Mouse (Mus musculus): ENCODE data around the gene Olfr1347. TPM values are rescaled to one million over a fixed set of nuclear protein-coding genes. Genes with fewer than 3 reads are reported as not detected.

Gene Olfr1347
- polyA plus RNA-seq, 1 experiment: not detected

GRCm38 (mm10) chr7:6466951-6467350 is 32.6 kb downstream of the Olfr1347 start, which contains the start of gene Olfr1346:
Olfr1346 (plus strand) TSS chr7:6467101.
- Histone ChIP-seq H3K27ac (ENCODE audit: insufficient read depth, low read length) (no peak within 1 kb of the TSS), H3K4me3 (ENCODE audit: extremely low read depth, insufficient read depth, insufficient read length) (no peak within 1 kb of the TSS), H3K27me3 (ENCODE audit: control insufficient read depth, insufficient read depth, low read length) (no peaks in the 10 kb centered on the region), H3K36me3 (ENCODE audit: control insufficient read depth, insufficient read depth, low read length) (no peaks in the 10 kb centered on the region), H3K4me1 (ENCODE audit: control insufficient read depth, insufficient read depth, insufficient read length) (no peaks in the 10 kb centered on the region)
- TF ChIP-seq CTCF (IDR thresholded peaks at IDR 0.05; ENCODE audit: extremely low read depth, insufficient read depth, insufficient read length, insufficient replicate concordance) (no peak), POLR2A (IDR thresholded peaks at IDR 0.05; ENCODE audit: low read depth, low read length) (no peak)
- DNase-seq (ENCODE audit: low read depth in 1 of 2, low spot score in 2 of 2): no peak

- Histone ChIP-seq H3K27ac (ENCODE audit: insufficient read depth, low read length) (no peak overlapping the region), H3K27me3 (ENCODE audit: control insufficient read depth, insufficient read depth, low read length) (no peaks in the 10 kb centered on the region), H3K4me3 (ENCODE audit: extremely low read depth, insufficient read depth, insufficient read length) (no peak overlapping the region), H3K36me3 (ENCODE audit: control insufficient read depth, insufficient read depth, low read length) (no peaks in the 10 kb centered on the region), H3K4me1 (ENCODE audit: control insufficient read depth, insufficient read depth, insufficient read length) (no peaks in the 10 kb centered on the region)
- WGBS: 50% methylated on average over 3 of the region's 3 CpGs
- no peak for DNase-seq (ENCODE audit: low read depth in 1 of 2, low spot score in 2 of 2)
- TF ChIP-seq CTCF (IDR thresholded peaks at IDR 0.05; ENCODE audit: extremely low read depth, insufficient read depth, insufficient read length, insufficient replicate concordance) (no peak), POLR2A (IDR thresholded peaks at IDR 0.05; ENCODE audit: low read depth, low read length) (no peak)
These were observed 43.2 kb downstream of the Olfr1347 start for GRCm38 (mm10) chr7:6456399-6456798.

- H3K27me3 ChIP-seq (ENCODE audit: control insufficient read depth, insufficient read depth, low read length): no peaks in the 10 kb centered on the region
- H3K27ac ChIP-seq (ENCODE audit: insufficient read depth, low read length): no peak within 1 kb of the TSS
- TF ChIP-seq POLR2A (IDR thresholded peaks at IDR 0.05; ENCODE audit: low read depth, low read length) (no peak), CTCF (IDR thresholded peaks at IDR 0.05; ENCODE audit: extremely low read depth, insufficient read depth, insufficient read length, insufficient replicate concordance) (no peak)
- H3K4me3 ChIP-seq (ENCODE audit: extremely low read depth, insufficient read depth, insufficient read length): no peak within 1 kb of the TSS
- no peaks in the 10 kb centered on the region for H3K36me3 ChIP-seq (ENCODE audit: control insufficient read depth, insufficient read depth, low read length)
- no peak for DNase-seq (ENCODE audit: low read depth in 1 of 2, low spot score in 2 of 2)
- no peaks in the 10 kb centered on the region for H3K4me1 ChIP-seq (ENCODE audit: control insufficient read depth, insufficient read depth, insufficient read length)
These were observed 43.7 kb downstream of the Olfr1347 start, which contains the start of gene Olfr1336 for GRCm38 (mm10) chr7:6455868-6456267. Olfr1336 (plus strand) TSS chr7:6456168.

- H3K27ac ChIP-seq (ENCODE audit: insufficient read depth, low read length): no peak overlapping the region
- 11% methylated on average over 5 of the region's 5 CpGs for WGBS
- DNase-seq (ENCODE audit: low read depth in 1 of 2, low spot score in 2 of 2): no peak
- no peaks in the 10 kb centered on the region for H3K27me3 ChIP-seq (ENCODE audit: control insufficient read depth, insufficient read depth, low read length)
- H3K4me1 ChIP-seq (ENCODE audit: control insufficient read depth, insufficient read depth, insufficient read length): no peaks in the 10 kb centered on the region
- no peak overlapping the region for H3K4me3 ChIP-seq (ENCODE audit: extremely low read depth, insufficient read depth, insufficient read length)
- TF ChIP-seq CTCF (IDR thresholded peaks at IDR 0.05; ENCODE audit: extremely low read depth, insufficient read depth, insufficient read length, insufficient replicate concordance) (no peak), POLR2A (IDR thresholded peaks at IDR 0.05; ENCODE audit: low read depth, low read length) (no peak)
- H3K36me3 ChIP-seq (ENCODE audit: control insufficient read depth, insufficient read depth, low read length): no peaks in the 10 kb centered on the region
These were observed 51.8 kb downstream of the Olfr1347 start for GRCm38 (mm10) chr7:6447771-6448170.

- no peaks in the 10 kb centered on the region for H3K27me3 ChIP-seq (ENCODE audit: control insufficient read depth, insufficient read depth, low read length)
- no peaks in the 10 kb centered on the region for H3K4me1 ChIP-seq (ENCODE audit: control insufficient read depth, insufficient read depth, insufficient read length)
- no peaks in the 10 kb centered on the region for H3K36me3 ChIP-seq (ENCODE audit: control insufficient read depth, insufficient read depth, low read length)
- no peak overlapping the region for H3K4me3 ChIP-seq (ENCODE audit: extremely low read depth, insufficient read depth, insufficient read length)
- TF ChIP-seq POLR2A (IDR thresholded peaks at IDR 0.05; ENCODE audit: low read depth, low read length) (no peak), CTCF (IDR thresholded peaks at IDR 0.05; ENCODE audit: extremely low read depth, insufficient read depth, insufficient read length, insufficient replicate concordance) (no peak)
- no peak for DNase-seq (ENCODE audit: low read depth in 1 of 2, low spot score in 2 of 2)
- 82% methylated on average over 2 of the region's 2 CpGs for WGBS
- H3K27ac ChIP-seq (ENCODE audit: insufficient read depth, low read length): no peak overlapping the region
These were observed 58.4 kb downstream of the Olfr1347 start for GRCm38 (mm10) chr7:6441173-6441572.

GRCm38 (mm10) chr7:6438388-6438787 is 61.2 kb downstream of the Olfr1347 start, which contains the start of gene Olfr1344:
Olfr1344 (plus strand) TSS chr7:6438688.
- DNase-seq (ENCODE audit: low read depth in 1 of 2, low spot score in 2 of 2): no peak
- no peak within 1 kb of the TSS for H3K27ac ChIP-seq (ENCODE audit: insufficient read depth, low read length)
- 69% methylated on average over 3 of the region's 3 CpGs for WGBS
- H3K4me1 ChIP-seq (ENCODE audit: control insufficient read depth, insufficient read depth, insufficient read length): no peaks in the 10 kb centered on the region
- TF ChIP-seq CTCF (IDR thresholded peaks at IDR 0.05; ENCODE audit: extremely low read depth, insufficient read depth, insufficient read length, insufficient replicate concordance) (no peak), POLR2A (IDR thresholded peaks at IDR 0.05; ENCODE audit: low read depth, low read length) (no peak)
- H3K4me3 ChIP-seq (ENCODE audit: extremely low read depth, insufficient read depth, insufficient read length): no peak within 1 kb of the TSS
- no peaks in the 10 kb centered on the region for H3K36me3 ChIP-seq (ENCODE audit: control insufficient read depth, insufficient read depth, low read length)
- no peaks in the 10 kb centered on the region for H3K27me3 ChIP-seq (ENCODE audit: control insufficient read depth, insufficient read depth, low read length)

Other genes starting within 250 kb of the Olfr1347 start
- gene Epp13, start 247.0 kb downstream of the Olfr1347 start, polyA plus RNA-seq (2012; rRNA removed): not detected in 2 replicates
- gene Zfp667, start 213.2 kb downstream of the Olfr1347 start, polyA plus RNA-seq (2012; rRNA removed): 0.35 and 0.44 TPM in 2 replicates
- 0.56 and 0.77 TPM in 2 replicates for gene Zfp583, start 168.5 kb downstream of the Olfr1347 start, polyA plus RNA-seq (2012; rRNA removed)
- gene Gm3854, start 156.0 kb downstream of the Olfr1347 start, polyA plus RNA-seq (2012; rRNA removed): 0.02 and 0.08 TPM in 2 replicates
- gene Zfp78, start 136.5 kb downstream of the Olfr1347 start, polyA plus RNA-seq (2012; rRNA removed): 0.13 and 0.29 TPM in 2 replicates
- gene Zfp28, start 116.5 kb downstream of the Olfr1347 start, polyA plus RNA-seq (2012; rRNA removed): 1.3 and 1.4 TPM in 2 replicates
- gene Smim17, start 101.0 kb downstream of the Olfr1347 start, polyA plus RNA-seq (2012; rRNA removed): not detected in 2 replicates
- gene Gm20715, start 89.5 kb downstream of the Olfr1347 start, polyA plus RNA-seq (2012; rRNA removed): not detected in 2 replicates
- gene Olfr1344, start 61.1 kb downstream of the Olfr1347 start, polyA plus RNA-seq (2012; rRNA removed): not detected in 2 replicates
- not detected in 2 replicates for gene Olfr1336, start 43.6 kb downstream of the Olfr1347 start, polyA plus RNA-seq (2012; rRNA removed)
- gene Olfr1346, start 32.7 kb downstream of the Olfr1347 start, polyA plus RNA-seq (2012; rRNA removed): not detected in 2 replicates
- not detected in 2 replicates for gene Olfr5, start 12.8 kb downstream of the Olfr1347 start, polyA plus RNA-seq (2012; rRNA removed)
- gene Olfr1348, start 9.0 kb upstream of the Olfr1347 start, polyA plus RNA-seq (2012; rRNA removed): not detected in 2 replicates
- not detected in 2 replicates for gene Olfr1349, start 23.2 kb upstream of the Olfr1347 start, polyA plus RNA-seq (2012; rRNA removed)
- not detected in 2 replicates for gene Olfr1350, start 65.1 kb upstream of the Olfr1347 start, polyA plus RNA-seq (2012; rRNA removed)
- gene Zim1, start 196.7 kb upstream of the Olfr1347 start, polyA plus RNA-seq (2012; rRNA removed): 0.02 TPM in 2 replicates
- gene Peg3, start 230.7 kb upstream of the Olfr1347 start, polyA plus RNA-seq (2012; rRNA removed): 0.58 and 0.64 TPM in 2 replicates
- not detected in 2 replicates for gene Usp29, start 230.8 kb upstream of the Olfr1347 start, polyA plus RNA-seq (2012; rRNA removed)

Data from spleen, adult 2 months (tissue).